Mouse (Mus musculus): ENCODE measurements around the gene Olfr1294.

Olfr1294 gene

DNA sequence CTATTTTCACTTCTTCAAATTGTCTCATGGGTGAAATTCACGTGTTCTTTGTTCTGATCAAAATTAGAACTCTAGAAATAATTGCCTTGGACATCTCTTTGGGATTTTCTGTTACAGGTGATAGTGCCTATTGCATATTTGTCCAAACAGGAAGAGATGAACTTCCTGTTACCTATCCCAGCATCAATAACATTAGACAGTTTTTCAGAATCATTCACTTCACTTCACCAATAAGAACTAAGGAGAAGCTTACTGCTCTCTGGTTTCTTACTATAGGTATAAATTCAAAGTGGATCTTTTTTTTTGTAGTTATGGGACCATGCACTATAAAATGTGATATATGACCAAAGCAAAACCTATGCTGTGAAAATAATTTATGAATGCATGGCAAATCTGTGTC, at the start of gene Olfr1294:
Olfr1294 (minus strand) TSS at position 101 of the 400 bp plus-strand sequence.
- DNase-seq = no peak

DNA sequence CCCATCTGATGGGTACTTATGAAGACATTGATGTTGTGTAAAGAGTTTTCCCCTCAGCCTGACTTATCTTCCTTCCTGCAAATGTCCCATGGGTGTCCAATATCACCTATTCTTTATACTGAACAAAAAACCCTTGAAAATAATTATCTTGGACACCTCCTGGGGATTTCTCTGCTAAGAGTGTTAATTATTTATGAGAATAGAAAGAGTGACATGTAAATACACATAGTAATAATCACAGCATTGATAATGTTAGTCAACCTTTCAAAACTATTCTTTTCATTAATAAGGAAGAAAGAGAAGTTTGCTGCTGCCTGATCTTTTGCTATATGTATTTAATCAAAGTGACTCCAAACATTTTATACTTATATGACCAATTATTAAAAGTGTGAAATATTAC, 29.5 kb upstream of the Olfr1294 start, which contains the start of gene Olfr1295:
Olfr1295 (minus strand) TSS at position 101 of the 400 bp plus-strand sequence.
- DNase-seq = no peak

DNA sequence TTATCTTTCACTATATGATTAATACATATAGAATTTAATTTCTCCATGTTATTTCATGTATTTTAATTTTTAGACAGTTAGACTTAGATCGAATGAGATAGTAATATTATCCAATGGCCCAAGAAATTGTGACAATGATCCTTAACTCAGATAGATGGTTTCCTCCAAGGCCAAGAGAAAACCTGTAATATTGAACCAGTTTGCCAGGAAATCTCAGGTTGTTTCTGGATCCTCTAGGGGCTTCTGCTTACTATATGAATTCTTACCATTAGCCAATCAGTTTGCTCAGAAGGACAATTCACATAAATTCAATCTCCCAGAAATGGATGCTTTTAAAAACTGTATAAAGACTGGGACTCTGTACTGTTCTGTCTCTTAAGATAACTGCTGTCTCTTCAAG, 15.2 kb downstream of the Olfr1294 start, which contains the start of gene Olfr1293-ps:
Olfr1293-ps (plus strand) TSS at position 301 of the 400 bp plus-strand sequence.
- no peak for DNase-seq

DNA sequence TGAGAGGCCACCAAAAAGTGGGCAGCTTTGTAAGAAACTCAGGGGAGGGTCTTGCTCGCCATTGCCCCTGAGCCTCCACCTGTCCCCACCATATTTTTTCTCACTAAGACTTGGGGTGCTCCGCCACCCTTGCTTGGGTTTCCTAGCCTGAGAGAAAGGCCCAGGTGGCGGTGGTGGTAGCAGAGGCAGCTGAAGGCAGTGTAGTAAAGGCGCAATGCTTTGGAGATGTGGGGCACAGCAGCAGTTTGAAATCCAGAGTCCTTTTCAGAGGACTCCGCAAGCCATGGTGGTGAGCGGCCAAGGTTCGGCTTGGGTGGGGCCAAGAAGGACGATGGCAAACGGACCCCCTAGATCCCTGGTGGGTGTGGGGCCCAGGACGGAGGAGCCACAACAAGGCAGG, 22.6 kb downstream of the Olfr1294 start:
- DNase-seq = no peak

DNA sequence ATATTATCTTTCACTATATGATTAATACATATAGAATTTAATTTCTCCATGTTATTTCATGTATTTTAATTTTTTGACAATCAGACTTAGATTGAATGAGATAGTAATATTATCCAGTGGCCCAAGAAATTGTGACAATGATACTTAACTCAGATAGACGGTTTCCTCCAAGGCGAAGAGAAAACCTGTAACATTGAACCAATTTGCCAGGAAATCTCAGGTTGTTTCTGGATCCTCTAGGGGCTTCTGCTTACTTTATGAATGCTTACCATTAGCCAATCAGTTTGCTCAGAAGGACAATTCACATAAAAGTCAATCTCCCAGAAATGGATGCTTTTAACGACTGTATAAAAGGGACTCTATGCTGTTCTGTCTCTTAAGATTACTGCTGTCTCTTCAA, 43.2 kb downstream of the Olfr1294 start, which contains the start of gene Olfr1291-ps1:
Olfr1291-ps1 (plus strand) TSS at position 301 of the 400 bp plus-strand sequence.
- no peak for DNase-seq

DNA sequence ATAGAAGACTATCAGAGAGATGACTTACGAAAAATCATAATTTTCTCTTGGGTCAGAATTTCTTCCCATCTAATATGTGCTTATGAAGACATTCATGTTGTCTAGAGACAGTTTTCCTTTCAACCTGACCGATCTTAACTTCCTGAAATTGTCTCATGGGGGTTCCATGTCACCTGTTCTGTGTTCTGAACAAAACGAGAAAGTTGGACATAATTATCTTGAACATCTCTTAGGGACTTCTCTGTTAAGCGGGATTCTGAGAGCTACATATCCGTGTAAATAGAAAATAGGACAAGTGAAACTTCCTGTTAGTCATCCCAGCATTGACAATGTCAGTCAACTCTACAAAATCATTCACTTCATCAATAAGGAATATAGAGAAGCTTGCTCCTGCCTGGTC, 46.4 kb downstream of the Olfr1294 start, which contains the start of gene Olfr1290:
Olfr1290 (minus strand) TSS at position 101 of the 400 bp plus-strand sequence.
- no peak for DNase-seq

Data from lung, postnatal 36 days (tissue).